Mouse (Mus musculus) limb, embryonic 14.5 days (tissue): Measurements from ENCODE around the gene Prrc2b. TPM values are rescaled to one million over a fixed set of nuclear protein-coding genes. Genes with fewer than 3 reads are reported as not detected.

Experiments
- ATAC-seq: fragments of 200-750 bp; cut with Nextera tagmentation; 2 replicates; pipeline ENCODE4 v1.8.0; 2017; ENCODE audit warnings: low read depth, moderate number of reproducible peaks, moderate TSS enrichment; ENCODE audit not compliant: low FRiP score
- DNase-seq: peaks from one replicate; pipeline ENCODE4 v3.0.0-alpha.2; 2015; ENCODE audit warnings: low spot score
- H3K27ac ChIP-seq: fragments of 300-500 bp; sonication (generic); replicated peaks from 2 replicates; pipeline ENCODE4 v1.5.1; 2014; ENCODE audit warnings: low read depth, mild to moderate bottlenecking, low read length, moderate library complexity, mixed read lengths
- H3K27me3 ChIP-seq: fragments of 300-500 bp; sonication (generic); 2 replicates; pipeline ENCODE4 v1.6.1; 2014; ENCODE audit warnings: low read length, mixed read lengths; ENCODE audit not compliant: control insufficient read depth, insufficient read depth
- H3K36me3 ChIP-seq: fragments of 300-500 bp; sonication (generic); 2 replicates; pipeline ENCODE4 v1.6.1; 2014; ENCODE audit warnings: mild to moderate bottlenecking, low read length, moderate library complexity, mixed read lengths; ENCODE audit not compliant: control insufficient read depth, insufficient read depth
- H3K4me1 ChIP-seq: fragments of 300-500 bp; sonication (generic); 2 replicates; pipeline ENCODE4 v1.6.1; 2014; ENCODE audit warnings: antibody characterized with exemption, low read length, mixed read lengths; ENCODE audit not compliant: control insufficient read depth, insufficient read depth
- H3K4me2 ChIP-seq: fragments of 300-500 bp; sonication (generic); replicated peaks from 2 replicates; pipeline ENCODE4 v1.6.1; 2014; ENCODE audit warnings: low read depth, mild to moderate bottlenecking, low read length, moderate library complexity; ENCODE audit not compliant: severe bottlenecking
- H3K4me3 ChIP-seq: fragments of 300-500 bp; sonication (generic); replicated peaks from 2 replicates; pipeline ENCODE4 v1.5.1; 2014; ENCODE audit warnings: low read length
- H3K9ac ChIP-seq: fragments of 300-500 bp; sonication (generic); 2 replicates; pipeline ENCODE4 v1.6.1; 2014; ENCODE audit warnings: mild to moderate bottlenecking, low read depth, low read length, moderate library complexity; ENCODE audit not compliant: severe bottlenecking
- H3K9me3 ChIP-seq: fragments of 300-500 bp; sonication (generic); 2 replicates; pipeline ENCODE4 v1.6.1; 2016; ENCODE audit warnings: low read length; ENCODE audit not compliant: control insufficient read depth
- POLR2A ChIP-seq: fragments of 200-500 bp; IDR thresholded peaks from 2 replicates; pipeline ENCODE4 v1.8.0; 2012; ENCODE audit warnings: inconsistent platforms, mild to moderate bottlenecking, moderate library complexity, borderline replicate concordance; ENCODE audit not compliant: insufficient read depth, insufficient read length; ENCODE audit errors: extremely low read depth
- WGBS: fragments of 180-500 bp; shearing (Covaris S2); extraction: QIAGEN DNeasy Blood & Tissue Kit; methylation state at CpG from one replicate; pipeline ENCODE4 v1.1.7; 2014; 5-methylcytosine and 5-hydroxymethylcytosine counted together
- polyA plus RNA-seq, 2 experiments: library from polyadenylated mRNA; depleted of rRNA in 1 of 2; stranded (reverse) in 1 of 2; unstranded in 1 of 2; fragments of >200 nt; fragmentation: Nextera tagmentation in 1 of 2; extraction: Ambion mirVana in 1 of 2; gene quantifications; 2 replicates each; pipeline versions ENCODE4 v1.2.1 to v1.2.3; 2012 to 2014

The Prrc2b gene
- polyA plus RNA-seq (2012; rRNA removed) (74.6 and 92.4 TPM in 2 replicates), polyA plus RNA-seq (2014; fragmentation: Nextera tagmentation; extraction: Ambion mirVana) (78.2 and 78.3 TPM in 2 replicates)

GRCm38 (mm10) chr2:32150924-32151659, at the start of gene Prrc2b:
Gene Prrc2b, plus strand, starts transcription at chr2:32151082.
- WGBS = under 1% methylated on average over 79 of the region's 117 CpGs
- Histone ChIP-seq H3K27me3 (no peaks in the 10 kb centered on the region), H3K27ac (peak within 1 kb of the TSS; percentile 99), H3K9me3 (no peaks in the 10 kb centered on the region), H3K4me1 (peaks cover 39% of the 10 kb centered on the region), H3K4me2 (peak within 1 kb of the TSS; percentile 96), H3K4me3 (peak within 1 kb of the TSS; percentile 79), H3K36me3 (no peaks in the 10 kb centered on the region), H3K9ac (peak within 1 kb of the TSS; percentile 99)
- peak; percentile 77 for ATAC-seq
- 0 out of 2 replicates have a peak, but pooled peaks have one; percentile 47 for TF ChIP-seq POLR2A
- DNase-seq = no peak

GRCm38 (mm10) chr2:32102944-32103343, 47.9 kb upstream of the Prrc2b start:
- TF ChIP-seq POLR2A = no peak
- ATAC-seq (no peak), DNase-seq (no peak)
- no peaks in the 10 kb centered on the region for H3K9me3 ChIP-seq
- no peak overlapping the region for H3K27ac ChIP-seq
- no peak overlapping the region for H3K9ac ChIP-seq
- no peak overlapping the region for H3K4me2 ChIP-seq
- H3K27me3 ChIP-seq = no peaks in the 10 kb centered on the region
- H3K4me1 ChIP-seq = no peaks in the 10 kb centered on the region
- H3K36me3 ChIP-seq = no peaks in the 10 kb centered on the region
- 47% methylated on average over 5 of the region's 5 CpGs for WGBS
- no peak overlapping the region for H3K4me3 ChIP-seq

- DNase-seq (no peak), ATAC-seq (no peak)
- TF ChIP-seq POLR2A = no peak
- Histone ChIP-seq H3K27ac (no peak overlapping the region), H3K4me1 (no peaks in the 10 kb centered on the region), H3K9me3 (no peaks in the 10 kb centered on the region), H3K27me3 (no peaks in the 10 kb centered on the region), H3K4me2 (no peak overlapping the region), H3K9ac (no peak overlapping the region), H3K36me3 (no peaks in the 10 kb centered on the region), H3K4me3 (no peak overlapping the region)
- 75% methylated on average over 7 of the region's 7 CpGs for WGBS
These were observed 47.3 kb upstream of the Prrc2b start for GRCm38 (mm10) chr2:32103557-32103956.

- 81% methylated on average over 7 of the region's 7 CpGs for WGBS
These were observed 46.8 kb upstream of the Prrc2b start for GRCm38 (mm10) chr2:32104122-32104521.

GRCm38 (mm10) chr2:32105117-32105913, 45.6 kb upstream of the Prrc2b start:
- Histone ChIP-seq H3K27ac (no peak overlapping the region), H3K27me3 (no peaks in the 10 kb centered on the region), H3K4me2 (no peak overlapping the region), H3K9ac (no peak overlapping the region), H3K4me1 (no peaks in the 10 kb centered on the region), H3K36me3 (no peaks in the 10 kb centered on the region), H3K4me3 (no peak overlapping the region), H3K9me3 (no peaks in the 10 kb centered on the region)
- WGBS = 78% methylated on average over 16 of the region's 16 CpGs
- no peak for DNase-seq
- no peak for TF ChIP-seq POLR2A
- no peak for ATAC-seq

More at GRCm38 (mm10) chr2:32104122-32104521, 46.8 kb upstream of the Prrc2b start:
- H3K9me3 ChIP-seq = no peaks in the 10 kb centered on the region
- no peak overlapping the region for H3K9ac ChIP-seq
- TF ChIP-seq POLR2A = no peak
- no peaks in the 10 kb centered on the region for H3K4me1 ChIP-seq
- no peak overlapping the region for H3K4me3 ChIP-seq
- H3K36me3 ChIP-seq = no peaks in the 10 kb centered on the region
- H3K27ac ChIP-seq = no peak overlapping the region
- no peaks in the 10 kb centered on the region for H3K27me3 ChIP-seq
- no peak for DNase-seq
- no peak overlapping the region for H3K4me2 ChIP-seq
- ATAC-seq = no peak
